Mouse (Mus musculus) G1E (cell line): ENCODE results near the gene Clk2. TPM values are rescaled to one million over a fixed set of nuclear protein-coding genes. Genes with fewer than 3 reads are reported as not detected.

Experiments
- ATAC-seq: 2 replicates; pipeline ENCODE4 v1.8.0; 2016; ENCODE audit warnings: mild to moderate bottlenecking; ENCODE audit not compliant: insufficient number of reproducible peaks, poor library complexity, low FRiP score, severe bottlenecking; ENCODE audit errors: extremely low read depth
- DNase-seq: peaks from one replicate; pipeline ENCODE4 v3.0.0; 2012; ENCODE audit warnings: low spot score
- H3K27me3 ChIP-seq: 2 replicates; pipeline ENCODE4 v1.6.1; 2012; ENCODE audit warnings: mild to moderate bottlenecking, low read length, inconsistent platforms; ENCODE audit not compliant: insufficient read depth
- H3K36me3 ChIP-seq: replicated peaks from 2 replicates; pipeline ENCODE3; 2012; ENCODE audit warnings: mild to moderate bottlenecking, inconsistent platforms
- H3K4me1 ChIP-seq: 2 replicates; pipeline ENCODE4 v1.6.1; 2012; ENCODE audit warnings: low read depth, low read length, inconsistent platforms, mixed read lengths; ENCODE audit not compliant: insufficient read depth
- H3K4me3 ChIP-seq: 2 replicates; pipeline ENCODE4 v1.5.1; 2012; ENCODE audit warnings: low read depth, mild to moderate bottlenecking, inconsistent platforms, low read length, moderate library complexity, mixed read lengths
- H3K9me3 ChIP-seq: replicated peaks from 2 replicates; pipeline ENCODE4 v1.6.1; 2012; ENCODE audit warnings: inconsistent platforms
- CTCF ChIP-seq: IDR thresholded peaks from 2 replicates; pipeline ENCODE4 v1.5.1; 2012; ENCODE audit warnings: low read depth, low read length, inconsistent platforms, mixed read lengths
- GATA1 ChIP-seq: IDR thresholded peaks from 2 replicates; pipeline ENCODE4 v1.6.1; 2012; ENCODE audit warnings: borderline replicate concordance, low read length, inconsistent platforms, mixed read lengths
- GATA2 ChIP-seq: IDR thresholded peaks from 2 replicates; pipeline ENCODE4 v1.6.1; 2012; ENCODE audit warnings: low read depth, low read length, inconsistent platforms, borderline replicate concordance
- POLR2AphosphoS5 ChIP-seq: IDR thresholded peaks from 2 replicates; pipeline ENCODE4 v1.6.1; 2012; ENCODE audit warnings: low read depth, low read length, inconsistent platforms; ENCODE audit not compliant: insufficient replicate concordance
- TAL1 ChIP-seq: conservative IDR thresholded peaks from 2 replicates; pipeline ENCODE4 v1.6.1; 2012; ENCODE audit warnings: low read depth, low read length, inconsistent platforms, mixed read lengths
- polyA plus RNA-seq: library from polyadenylated mRNA; stranded (reverse); fragments of >175 nt; gene quantifications from 2 replicates; pipeline ENCODE4 v1.2.3, GENCODE M21; 2012
- total RNA-seq, 2 experiments: library from RNA; stranded (forward) in 1 of 2; stranded (reverse) in 1 of 2; fragments of 200-1000 nt in 1 of 2; fragments of >200 nt in 1 of 2; fragmentation: Nextera tagmentation in 1 of 2; gene quantifications; 2 replicates each; pipeline ENCODE4 v1.2.3; 2014 to 2017

Gene Clk2
- total and polyA plus RNA-seq, 3 experiments: 72.3 to 131 (median 78.9) TPM

- Histone ChIP-seq H3K4me1 (peaks cover 85% of the 10 kb centered on the region), H3K36me3 (peaks cover 2% of the 10 kb centered on the region), H3K4me3 (peak overlapping the region; percentile 67; the same call in 1 of the 2 replicates), H3K27me3 (no peaks in the 10 kb centered on the region), H3K9me3 (no peaks in the 10 kb centered on the region)
- TF ChIP-seq POLR2AphosphoS5: no peak
- TF ChIP-seq GATA1: no peak
- no peak for TF ChIP-seq TAL1
- no peak for TF ChIP-seq CTCF
- TF ChIP-seq GATA2: no peak
- DNase-seq: no peak
- no peak for ATAC-seq
Observed at GRCm38 (mm10) chr3:89131816-89132215, 32.8 kb upstream of the Clk2 start.

DNA sequence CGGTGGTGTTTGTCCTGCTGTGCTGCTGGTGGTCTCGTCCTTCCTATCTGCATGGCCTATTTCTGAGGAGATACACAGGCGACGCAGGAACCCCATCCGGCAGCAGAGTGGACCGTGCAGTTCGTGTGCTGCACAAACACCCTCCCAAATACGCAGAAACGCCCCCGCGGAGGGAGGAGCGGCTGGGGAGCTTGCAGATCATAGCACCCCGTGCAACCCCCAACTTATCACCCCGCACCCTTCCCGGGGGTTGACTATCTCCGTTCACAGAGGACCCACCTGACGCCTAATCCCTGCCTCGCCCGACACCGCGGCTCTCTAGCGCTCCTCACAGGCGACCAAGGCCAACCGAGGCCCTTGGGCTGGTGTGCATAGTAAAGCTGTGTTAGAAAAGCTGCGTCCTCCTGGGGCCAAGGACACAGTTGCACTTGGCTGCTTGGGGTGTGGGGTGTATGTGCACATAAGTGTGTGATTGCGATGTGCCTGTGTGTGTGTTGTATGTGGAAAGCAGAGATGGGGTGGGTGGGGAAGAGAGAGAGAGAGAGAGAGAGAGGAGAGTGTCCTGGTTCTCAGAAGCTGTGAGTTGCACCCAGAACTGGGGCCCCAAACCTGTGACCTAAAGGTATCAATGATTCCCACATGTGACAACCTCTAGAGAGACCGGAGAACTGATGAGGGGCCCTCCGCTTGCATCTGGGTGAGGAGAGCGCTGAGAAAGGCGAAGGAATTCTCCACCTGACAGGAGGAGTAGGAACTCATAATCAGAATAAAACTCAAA, 32.1 kb upstream of the Clk2 start:
- peaks cover 6% of the 10 kb centered on the region for H3K36me3 ChIP-seq
- H3K4me3 ChIP-seq: peak overlapping the region; percentile 67
- peak; percentile 67 for ATAC-seq

GRCm38 (mm10) chr3:89133063-89133450, 31.5 kb upstream of the Clk2 start:
- no peak for DNase-seq
- H3K27me3 ChIP-seq: no peaks in the 10 kb centered on the region
- no peak for TF ChIP-seq CTCF
- TF ChIP-seq POLR2AphosphoS5: no peak
- TF ChIP-seq GATA1: no peak
- no peak for TF ChIP-seq GATA2
- TF ChIP-seq TAL1: no peak
- H3K36me3 ChIP-seq: peaks cover 7% of the 10 kb centered on the region
- H3K4me1 ChIP-seq: peaks cover 91% of the 10 kb centered on the region
- H3K9me3 ChIP-seq: no peaks in the 10 kb centered on the region
- ATAC-seq: no peak
- peak overlapping the region; percentile 67; the same call in 1 of the 2 replicates for H3K4me3 ChIP-seq

More for the DNA sequence above, 32.1 kb upstream of the Clk2 start:
- peak; percentile 86 for DNase-seq
- TF ChIP-seq GATA1 (no peak), POLR2AphosphoS5 (no peak), GATA2 (no peak), CTCF (no peak), TAL1 (peak; percentile 68)
- H3K4me1 ChIP-seq: peaks cover 90% of the 10 kb centered on the region
- no peaks in the 10 kb centered on the region for H3K27me3 ChIP-seq
- no peaks in the 10 kb centered on the region for H3K9me3 ChIP-seq

- Histone ChIP-seq H3K36me3 (peaks cover 14% of the 10 kb centered on the region), H3K4me3 (peak overlapping the region; percentile 70; the same call in 1 of the 2 replicates), H3K4me1 (peaks cover 90% of the 10 kb centered on the region), H3K27me3 (no peaks in the 10 kb centered on the region), H3K9me3 (no peaks in the 10 kb centered on the region)
- DNase-seq (no peak), ATAC-seq (no peak)
- TF ChIP-seq TAL1 (no peak), POLR2AphosphoS5 (no peak), GATA2 (no peak), GATA1 (no peak), CTCF (no peak)
Observed at GRCm38 (mm10) chr3:89133752-89134151, 30.8 kb upstream of the Clk2 start.

- Histone ChIP-seq H3K4me3 (peak within 1 kb of the TSS; percentile 81), H3K27me3 (no peaks in the 10 kb centered on the region)
Observed at GRCm38 (mm10) chr3:89135958-89136357, 28.6 kb upstream of the Clk2 start, which contains the start of gene Pklr. Pklr (plus strand) TSS chr3:89136142.

DNA sequence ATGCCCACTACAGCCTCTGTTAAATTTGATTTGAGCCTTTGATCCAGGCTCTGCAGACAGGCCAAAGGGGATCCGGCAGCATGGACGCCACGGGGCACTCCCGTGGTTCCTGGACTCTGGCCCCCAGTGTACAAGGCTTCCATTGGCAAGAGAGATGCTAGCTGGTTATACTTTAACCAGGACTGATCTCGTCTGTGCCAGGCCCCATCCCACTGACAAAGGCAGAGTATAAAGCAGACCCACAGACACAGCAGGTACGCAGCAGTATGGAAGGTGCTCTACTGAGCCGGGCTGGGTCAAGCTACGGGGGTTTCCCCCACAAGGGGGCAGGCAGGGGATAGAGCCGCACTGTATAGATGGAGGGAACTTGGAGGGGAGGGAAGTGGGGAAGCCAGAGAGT, 28.2 kb upstream of the Clk2 start:
- no peak for TF ChIP-seq GATA2
- TF ChIP-seq POLR2AphosphoS5: no peak
- peak; percentile 42; the same call in 1 of the 2 replicates for TF ChIP-seq CTCF
- no peak for TF ChIP-seq TAL1
- TF ChIP-seq GATA1: no peak
- Histone ChIP-seq H3K36me3 (peaks cover 37% of the 10 kb centered on the region), H3K9me3 (no peaks in the 10 kb centered on the region), H3K4me3 (peak overlapping the region; percentile 81), H3K4me1 (peaks cover 92% of the 10 kb centered on the region), H3K27me3 (no peaks in the 10 kb centered on the region)
- ATAC-seq (0 out of 2 replicates have a peak, but pooled peaks have one; percentile 23), DNase-seq (peak; percentile 75)

More at GRCm38 (mm10) chr3:89135958-89136357, 28.6 kb upstream of the Clk2 start, which contains the start of gene Pklr:
- no peaks in the 10 kb centered on the region for H3K9me3 ChIP-seq
- peaks cover 33% of the 10 kb centered on the region for H3K36me3 ChIP-seq
- ATAC-seq (0 out of 2 replicates have a peak, but pooled peaks have one; percentile 30), DNase-seq (peak; percentile 58)
- peaks cover 90% of the 10 kb centered on the region for H3K4me1 ChIP-seq
- no peak for TF ChIP-seq POLR2AphosphoS5
- no peak for TF ChIP-seq CTCF
- TF ChIP-seq GATA2: no peak
- peak; percentile 61 for TF ChIP-seq TAL1
